Mouse (Mus musculus) stomach, postnatal 0 days (tissue): ENCODE measurements around the gene Cers5.

Source experiments
- CTCF ChIP-seq: IDR thresholded peaks from 2 replicates; pipeline ENCODE4 v1.5.1; 2016; ENCODE audit warnings: antibody characterized with exemption, low read depth, mild to moderate bottlenecking, moderate library complexity
- EP300 ChIP-seq: optimal IDR thresholded peaks from 2 replicates; pipeline ENCODE3; 2016; ENCODE audit warnings: antibody characterized with exemption

- TF ChIP-seq CTCF, result no peak
- no peak for TF ChIP-seq EP300
These were observed 39.5 kb downstream of the Cers5 start for GRCm38 (mm10) chr15:99733186-99733585.
